Mouse (Mus musculus) left cerebral cortex, adult 11 months (tissue): ENCODE measurements at regions not wholly inside any gene's neighbourhood (a gene's known extent, or its start where the extent isn't known, plus 50 kb on each side); places are given as distances from the start of the nearest gene placed in this dataset.

ENCODE experiments used
- DNase-seq: peaks from one replicate; pipeline ENCODE4 v3.0.0; 2022; ENCODE audit warnings: low spot score

DNA sequence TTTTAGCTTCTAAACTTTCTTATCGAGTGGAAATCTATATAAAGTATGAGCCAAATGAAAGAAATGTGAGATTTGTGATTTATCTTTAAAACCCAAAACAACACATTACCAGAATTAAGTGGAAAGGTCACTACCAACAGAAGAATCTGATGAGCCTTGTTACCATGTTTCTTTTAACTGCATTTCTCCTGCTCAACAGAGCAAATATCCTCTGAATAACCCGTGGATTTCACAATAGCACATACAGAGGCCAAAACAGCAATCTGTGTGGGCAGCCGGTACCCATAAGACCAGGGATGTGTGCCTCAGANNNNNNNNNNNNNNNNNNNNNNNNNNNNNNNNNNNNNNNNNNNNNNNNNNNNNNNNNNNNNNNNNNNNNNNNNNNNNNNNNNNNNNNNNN, 85.3 kb downstream of the 4930444P10Rik start:
- DNase-seq = no peak

GRCm38 (mm10) chr1:16006888-16007287, 86.2 kb downstream of the 4930444P10Rik start:
- no peak for DNase-seq

DNA sequence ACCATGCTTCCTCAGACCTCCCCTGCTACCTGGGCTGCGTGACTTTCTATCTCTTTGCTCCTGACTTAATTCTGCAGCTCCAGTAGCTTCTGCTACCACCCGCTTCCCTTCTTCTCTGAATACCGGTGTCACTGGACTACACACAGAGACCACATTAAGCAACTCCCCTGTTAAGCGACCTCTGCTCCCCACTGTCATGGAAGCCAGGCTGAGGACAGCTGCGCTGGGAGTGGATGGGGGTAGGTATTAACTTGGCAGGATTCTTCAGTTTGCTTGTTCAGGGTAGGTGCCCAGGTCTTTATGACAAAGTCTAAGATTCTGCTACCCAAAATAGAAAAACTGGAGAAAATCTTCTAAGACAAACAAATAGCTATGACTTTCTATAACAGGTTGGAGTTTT, 96.0 kb downstream of the 4930444P10Rik start:
- no peak for DNase-seq

GRCm38 (mm10) chr1:15996341-15996740, 96.8 kb downstream of the 4930444P10Rik start:
- DNase-seq = no peak

DNA sequence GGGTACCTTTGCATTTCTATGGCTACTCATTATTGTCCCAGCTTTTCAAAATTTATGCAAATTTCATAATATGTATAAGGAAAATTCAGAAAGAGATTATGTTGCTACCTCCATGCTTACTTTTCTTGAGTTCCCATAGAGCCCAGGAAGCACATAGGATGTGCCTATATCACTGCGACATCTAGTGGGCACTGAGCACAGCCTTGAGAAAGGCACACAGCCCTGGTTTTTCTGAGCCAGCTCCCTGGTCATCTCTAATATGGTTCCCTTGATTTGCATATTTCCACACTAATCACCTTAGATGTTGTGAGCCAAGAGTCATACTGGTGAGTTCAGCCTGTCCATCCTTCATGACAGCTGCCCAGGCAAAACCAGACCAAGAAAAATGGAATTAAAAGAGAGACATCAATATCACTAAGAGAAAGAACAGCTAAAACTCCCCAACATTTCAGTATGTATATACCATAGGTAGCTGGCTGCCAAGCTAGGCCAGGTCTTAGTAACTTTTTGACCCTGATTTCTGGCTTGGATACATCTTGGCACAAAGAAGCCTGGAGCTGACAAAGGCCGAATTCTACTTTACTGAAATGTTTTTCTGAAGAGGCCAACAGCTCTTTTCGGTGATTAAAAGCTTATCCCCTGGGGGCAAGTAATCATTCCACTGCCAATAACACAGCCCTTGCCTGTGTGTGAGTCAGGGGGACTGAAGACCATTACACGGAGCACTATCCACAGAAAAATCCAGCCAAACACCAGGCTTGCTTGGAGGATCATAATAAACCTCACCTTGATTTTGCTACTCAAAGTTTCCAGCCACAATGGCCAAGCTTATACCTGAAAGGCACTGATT, 99.3 kb downstream of the 4930444P10Rik start:
- no peak for DNase-seq

DNA sequence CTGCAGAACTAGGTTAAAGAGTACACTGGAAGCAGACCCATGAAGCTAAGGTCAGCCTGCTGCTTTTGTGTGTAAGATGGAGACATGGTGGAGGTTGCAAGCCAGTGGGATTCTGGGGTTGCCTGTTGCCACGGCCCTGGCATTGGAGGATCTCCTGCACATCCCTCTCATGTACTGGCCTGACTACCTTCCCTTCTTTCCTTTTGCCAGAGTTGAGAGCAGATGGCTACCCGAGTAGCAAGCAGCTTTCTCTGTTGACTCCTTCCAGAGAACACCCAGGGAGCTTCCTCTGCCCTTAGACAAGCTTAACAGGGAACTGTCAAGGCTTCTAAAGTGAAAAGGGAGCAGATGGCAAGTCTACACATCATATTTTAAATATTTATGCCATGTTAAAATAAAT, 102.1 kb downstream of the 4930444P10Rik start:
- DNase-seq = no peak

GRCm38 (mm10) chr1:15985579-15985978, 107.5 kb downstream of the 4930444P10Rik start:
- DNase-seq = no peak

GRCm38 (mm10) chr1:15979333-15979732, 113.8 kb downstream of the 4930444P10Rik start:
- DNase-seq = no peak

- DNase-seq = no peak
These were observed 133.5 kb downstream of the 4930444P10Rik start for GRCm38 (mm10) chr1:15959578-15959977.

- no peak for DNase-seq
These were observed 134.5 kb downstream of the 4930444P10Rik start for GRCm38 (mm10) chr1:15958661-15959060.

DNA sequence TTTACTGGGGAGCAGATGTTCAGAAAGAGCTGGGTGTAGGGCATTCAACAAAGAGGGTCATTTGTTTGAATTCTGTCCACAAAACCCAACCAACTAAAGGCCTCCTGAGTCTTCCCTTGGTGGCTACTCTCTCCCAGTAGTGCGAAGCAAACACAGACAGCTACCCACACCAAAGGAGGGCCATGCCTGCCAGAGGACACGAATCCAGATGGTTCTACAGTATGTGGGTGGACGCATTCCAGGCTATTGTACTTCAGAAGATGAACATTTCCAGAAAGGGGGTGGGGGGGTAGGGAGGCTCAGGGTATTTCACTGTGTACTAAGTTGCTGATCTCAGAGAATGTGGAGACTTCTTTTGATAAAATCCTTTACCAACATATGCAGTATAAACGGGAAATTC, 149.5 kb downstream of the 4930444P10Rik start:
- peak; percentile 9 for DNase-seq

DNA sequence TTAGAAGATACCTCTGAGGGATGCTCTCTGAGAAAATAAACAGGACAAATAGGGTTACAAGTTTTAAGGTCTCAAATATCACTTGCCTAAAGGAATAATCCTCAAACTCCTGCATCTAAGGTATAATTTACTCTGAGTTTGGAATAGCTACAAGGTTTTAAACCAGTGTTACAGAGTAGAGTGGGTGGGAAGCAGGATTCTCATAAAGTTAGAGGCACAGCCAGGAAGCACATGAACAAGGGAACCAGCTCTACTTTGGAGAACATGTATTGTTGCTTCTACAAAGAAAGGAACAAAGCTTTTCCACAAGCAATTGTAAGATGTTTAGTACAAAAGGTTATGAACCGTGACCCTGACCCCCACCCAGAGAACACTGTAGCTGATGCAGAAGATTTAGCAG, 150.1 kb downstream of the 4930444P10Rik start:
- no peak for DNase-seq
